Comparison of ENCODE assay signal across 8 mouse cellular contexts in genomic region chr8:72219541-72220363, GRCm38 (mm10). TPM values are rescaled to one million over a fixed set of nuclear protein-coding genes. Genes with fewer than 3 reads are reported as not detected.
DNase-seq lines count a peak whose midpoint lies in the region; ATAC-seq lines count a peak whose summit lies in the region.

Gene Fam32a, plus strand, starts transcription at chr8:72219730.

- peaks cover 12% of the 10 kb centered on the region for H3K4me1 ChIP-seq in hindbrain, embryonic 14.5 days (replicated peaks; ENCODE audit: control insufficient read depth, insufficient read depth, low read length)

- peak within 1 kb of the TSS; percentile 87 for H3K4me3 ChIP-seq in hindbrain, embryonic 14.5 days (replicated peaks; ENCODE audit: low read length)

- H3K9me3 ChIP-seq in hindbrain, embryonic 14.5 days (ENCODE audit: control insufficient read depth, low read length): no peaks in the 10 kb centered on the region

- peak within 1 kb of the TSS; percentile 72 for H3K27ac ChIP-seq in hindbrain, embryonic 14.5 days

- DNase-seq in R1 (ENCODE audit: low read depth, low spot score): peak; percentile 99
- DNase-seq in cerebellum, postnatal 25 days: peak; percentile 84 to 90
- DNase-seq in frontal cortex, postnatal 25 days (ENCODE audit: low spot score in 2 of 2): peak; percentile 66 to 78
- DNase-seq in hindbrain, embryonic 14.5 days (ENCODE audit: low spot score): peak; percentile 95
- peak; percentile 76 to 82 for DNase-seq in layer of hippocampus, postnatal 36 days
- peak; percentile 97 for DNase-seq in lung, postnatal 36 days
- peak; percentile 98 for DNase-seq in retina, postnatal 1 day
- peak; percentile 54 to 84 for DNase-seq in urinary bladder, adult 18-20 months (ENCODE audit: low spot score in 2 of 2)

- H3K36me3 ChIP-seq in hindbrain, embryonic 14.5 days (replicated peaks; ENCODE audit: control insufficient read depth, insufficient read depth): peaks cover 30% of the 10 kb centered on the region

- H3K9ac ChIP-seq in hindbrain, embryonic 14.5 days: peak within 1 kb of the TSS; percentile 76

- H3K4me2 ChIP-seq in hindbrain, embryonic 14.5 days (replicated peaks): peak within 1 kb of the TSS; percentile 91

- WGBS in hindbrain, embryonic 14.5 days: 13% methylated on average over 39 of the region's 39 CpGs

- H3K27me3 ChIP-seq in hindbrain, embryonic 14.5 days (ENCODE audit: control insufficient read depth, insufficient read depth, low read length): 0 out of 2 replicates have a peak, but pooled peaks cover 6% of the 10 kb centered on the region

- ATAC-seq in hindbrain, embryonic 14.5 days (ENCODE audit: low FRiP score): peak; percentile 97

RNA-seq across cellular contexts. Expression of gene Fam32a, which starts in this region (rescaled TPM):
- 62.7 and 70.1 TPM in 2 replicates for polyA plus RNA-seq in hindbrain, embryonic 14.5 days (2014; fragmentation: Nextera tagmentation; extraction: Ambion mirVana)
- total RNA-seq in layer of hippocampus, postnatal 36 days (2021): 10 to 100 TPM; 59.4 to 64.2 TPM

Comparison
In these comparisons a context has a peak if more than half of its experiments do, and no peak if none do; other contexts are left out.
1. Peak in every context shown above with its lines: DNase-seq, ATAC-seq, H3K4me3 ChIP-seq and H3K27ac ChIP-seq.